Mouse (Mus musculus) kidney, postnatal 0 days (tissue): ENCODE measurements around the gene Rem1. TPM values are rescaled to one million over a fixed set of nuclear protein-coding genes. Genes with fewer than 3 reads are reported as not detected.
"Not testable (repeated sequence)": the region's sequence is repeated elsewhere in the genome, so short reads cannot be mapped to it uniquely, and the experiment has no call there.

ENCODE experiments used
- ATAC-seq: fragments of 200-750 bp; cut with Nextera tagmentation; replicated peaks from 2 replicates; pipeline ENCODE4 v1.8.0; 2017; ENCODE audit warnings: low read depth, moderate number of reproducible peaks, moderate TSS enrichment, moderate library complexity; ENCODE audit not compliant: low FRiP score
- DNase-seq: peaks from one replicate; pipeline ENCODE4 v3.0.0-alpha.2; 2016; ENCODE audit warnings: low spot score
- H3K27ac ChIP-seq: fragments of 300-500 bp; sonication (generic); 2 replicates; pipeline ENCODE4 v1.5.1; 2014; ENCODE audit warnings: mild to moderate bottlenecking
- H3K27me3 ChIP-seq: fragments of 300-500 bp; sonication (generic); 2 replicates; pipeline ENCODE4 v1.6.1; 2014; ENCODE audit warnings: low read length, mixed read lengths; ENCODE audit not compliant: insufficient read depth
- H3K36me3 ChIP-seq: fragments of 300-500 bp; sonication (generic); 2 replicates; pipeline ENCODE4 v1.6.1; 2014; ENCODE audit warnings: low read length, mixed read lengths; ENCODE audit not compliant: insufficient read depth
- H3K4me1 ChIP-seq: fragments of 300-500 bp; sonication (generic); replicated peaks from 2 replicates; pipeline ENCODE4 v1.6.1; 2014; ENCODE audit warnings: antibody characterized with exemption, low read length, mixed read lengths; ENCODE audit not compliant: insufficient read depth
- H3K4me2 ChIP-seq: fragments of 300-500 bp; sonication (generic); 2 replicates; pipeline ENCODE4 v1.6.1; 2014; ENCODE audit warnings: mild to moderate bottlenecking, low read length, moderate library complexity, mixed read lengths
- H3K4me3 ChIP-seq: fragments of 300-500 bp; sonication (generic); replicated peaks from 2 replicates; pipeline ENCODE4 v1.5.1; 2014; ENCODE audit warnings: low read depth, low read length
- H3K9ac ChIP-seq: fragments of 300-500 bp; sonication (generic); 2 replicates; pipeline ENCODE4 v1.6.1; 2014; ENCODE audit warnings: low read depth, low read length
- H3K9me3 ChIP-seq: fragments of 300-500 bp; sonication (generic); replicated peaks from 2 replicates; pipeline ENCODE4 v1.6.1; 2016; ENCODE audit warnings: low read length, inconsistent platforms, mixed read lengths
- CTCF ChIP-seq: IDR thresholded peaks from 2 replicates; pipeline ENCODE4 v1.5.1; 2016; ENCODE audit warnings: antibody characterized with exemption, low read depth, mild to moderate bottlenecking, moderate library complexity
- WGBS: fragments of 180-500 bp; shearing (Covaris S2); extraction: QIAGEN DNeasy Blood & Tissue Kit; methylation state at CpG from one replicate; pipeline ENCODE4 v1.1.7; 2014; 5-methylcytosine and 5-hydroxymethylcytosine counted together
- polyA plus RNA-seq: library from polyadenylated mRNA; unstranded; fragments of >200 nt; fragmentation: Nextera tagmentation; extraction: Ambion mirVana; gene quantifications from 2 replicates; pipeline ENCODE4 v1.2.1, GENCODE M21; 2015

Gene Rem1
- polyA plus RNA-seq, 1 experiment from 2014 or later: 48.3 TPM

- no peak overlapping the region for H3K4me3 ChIP-seq
- 0 out of 2 replicates have a peak overlapping the region, but pooled peaks have one; percentile 5 for H3K27ac ChIP-seq
- no peak for TF ChIP-seq CTCF
- H3K4me1 ChIP-seq: peaks cover 7% of the 10 kb centered on the region; the same call in 1 of the 2 replicates
- H3K9me3 ChIP-seq: no peaks in the 10 kb centered on the region
- no peak overlapping the region for H3K9ac ChIP-seq
- ATAC-seq (0 out of 2 replicates have a peak, but pooled peaks have one; percentile 11), DNase-seq (peak; percentile 47)
- H3K4me2 ChIP-seq: no peak overlapping the region
- WGBS: 45% methylated on average over 10 of the region's 10 CpGs
- no peaks in the 10 kb centered on the region for H3K36me3 ChIP-seq
- H3K27me3 ChIP-seq: no peaks in the 10 kb centered on the region
Measured at GRCm38 (mm10) chr2:152652901-152653620, 26.3 kb downstream of the Rem1 start.

- Histone ChIP-seq H3K36me3 (no peaks in the 10 kb centered on the region), H3K4me3 (no peak overlapping the region), H3K4me2 (no peak overlapping the region), H3K4me1 (peaks cover 7% of the 10 kb centered on the region; the same call in 1 of the 2 replicates), H3K27ac (no peak overlapping the region), H3K27me3 (no peaks in the 10 kb centered on the region), H3K9me3 (no peaks in the 10 kb centered on the region), H3K9ac (no peak overlapping the region)
- no peak for TF ChIP-seq CTCF
- ATAC-seq: 0 out of 2 replicates have a peak, but pooled peaks have one; percentile 17
- no peak for DNase-seq
- 40% methylated on average over 14 of the region's 14 CpGs for WGBS
Measured at GRCm38 (mm10) chr2:152653874-152654715, 27.3 kb downstream of the Rem1 start.

GRCm38 (mm10) chr2:152657398-152657797 lies 30.6 kb downstream of the Rem1 start:
- Histone ChIP-seq H3K9ac (no peak overlapping the region), H3K36me3 (no peaks in the 10 kb centered on the region), H3K4me1 (peaks cover 7% of the 10 kb centered on the region; the same call in 1 of the 2 replicates), H3K4me2 (no peak overlapping the region), H3K27me3 (no peaks in the 10 kb centered on the region), H3K4me3 (no peak overlapping the region), H3K9me3 (no peaks in the 10 kb centered on the region), H3K27ac (no peak overlapping the region)
- peak; percentile 70 for TF ChIP-seq CTCF
- WGBS: 63% methylated on average over 10 of the region's 10 CpGs
- ATAC-seq (no peak), DNase-seq (peak; percentile 52)

GRCm38 (mm10) chr2:152661163-152661562 lies 34.4 kb downstream of the Rem1 start:
- H3K27ac ChIP-seq: no peak overlapping the region
- no peaks in the 10 kb centered on the region for H3K36me3 ChIP-seq
- no peak for TF ChIP-seq CTCF
- H3K9ac ChIP-seq: no peak overlapping the region
- 82% methylated on average over 6 of the region's 6 CpGs for WGBS
- H3K27me3 ChIP-seq: no peaks in the 10 kb centered on the region
- no peaks in the 10 kb centered on the region for H3K4me1 ChIP-seq
- no peak overlapping the region for H3K4me3 ChIP-seq
- DNase-seq: no peak
- no peak for ATAC-seq
- no peak overlapping the region for H3K4me2 ChIP-seq
- no peaks in the 10 kb centered on the region for H3K9me3 ChIP-seq

GRCm38 (mm10) chr2:152666191-152666590 lies 39.4 kb downstream of the Rem1 start:
- not testable (repeated sequence) for H3K9ac ChIP-seq, H3K27ac ChIP-seq, H3K4me3 ChIP-seq, H3K27me3 ChIP-seq, ATAC-seq, H3K36me3 ChIP-seq, DNase-seq, H3K9me3 ChIP-seq, H3K4me2 ChIP-seq, H3K4me1 ChIP-seq
- WGBS: 26% methylated on average over 3 of the region's 3 CpGs

GRCm38 (mm10) chr2:152669256-152669638 lies 42.5 kb downstream of the Rem1 start, which contains the start of gene H13:
Gene H13, plus strand, starts transcription at chr2:152669461.
- no peaks in the 10 kb centered on the region for H3K9me3 ChIP-seq
- ATAC-seq (peak; percentile 73), DNase-seq (peak; percentile 97)
- peak within 1 kb of the TSS; percentile 86 for H3K4me2 ChIP-seq
- H3K9ac ChIP-seq: peak within 1 kb of the TSS; percentile 94
- peaks cover 5% of the 10 kb centered on the region; the same call in 1 of the 2 replicates for H3K36me3 ChIP-seq
- H3K4me1 ChIP-seq: peaks cover 25% of the 10 kb centered on the region
- H3K27me3 ChIP-seq: no peaks in the 10 kb centered on the region
- peak within 1 kb of the TSS; percentile 92 for H3K27ac ChIP-seq
- 0% methylated on average over 35 of the region's 35 CpGs for WGBS
- TF ChIP-seq CTCF: peak; percentile 98
- peak within 1 kb of the TSS; percentile 72 for H3K4me3 ChIP-seq
